Mouse (Mus musculus) kidney, postnatal 10 days (tissue): ENCODE measurements at regions not wholly inside any gene's neighbourhood (a gene's known extent, or its start where the extent isn't known, plus 50 kb on each side); places are given as distances from the start of the nearest gene placed in this dataset.
"Not testable (repeated sequence)": the region's sequence is repeated elsewhere in the genome, so short reads cannot be mapped to it uniquely, and the experiment has no call there.

Source experiments
- DNase-seq: peaks from one replicate; pipeline ENCODE4 v3.0.0; 2021; ENCODE audit warnings: mixed read lengths

- DNase-seq = no peak
Measured at GRCm38 (mm10) chr11:121894801-121895200, 64.8 kb downstream of the Ptchd3 start.

- not testable (repeated sequence) for DNase-seq
Measured at GRCm38 (mm10) chr11:121904393-121904792, 74.3 kb downstream of the Ptchd3 start.

GRCm38 (mm10) chr11:121924631-121925030 lies 94.6 kb downstream of the Ptchd3 start:
- not testable (repeated sequence) for DNase-seq

GRCm38 (mm10) chr11:121925043-121925442 lies 95.0 kb downstream of the Ptchd3 start:
- DNase-seq = not testable (repeated sequence)

- peak; percentile 46 for DNase-seq
Measured at GRCm38 (mm10) chr11:121951726-121952125, 121.7 kb downstream of the Ptchd3 start.

GRCm38 (mm10) chr11:121956367-121957235 lies 126.6 kb downstream of the Ptchd3 start:
- peak; percentile 10 for DNase-seq

- DNase-seq = not testable (repeated sequence)
Measured at GRCm38 (mm10) chr11:121958735-121959134, 128.7 kb downstream of the Ptchd3 start.

GRCm38 (mm10) chr11:121964111-121964510 lies 134.1 kb downstream of the Ptchd3 start:
- DNase-seq = not testable (repeated sequence)

- not testable (repeated sequence) for DNase-seq
Measured at GRCm38 (mm10) chr11:121965911-121966310, 135.9 kb downstream of the Ptchd3 start.
